Mouse (Mus musculus) CH12.LX (cell line): Measurements from ENCODE around the gene Ergic1. TPM values are rescaled to one million over a fixed set of nuclear protein-coding genes. Genes with fewer than 3 reads are reported as not detected.

Experiments
- DNase-seq: peaks from one replicate; pipeline ENCODE4 v3.0.0-alpha.2; 2013; ENCODE audit errors: extremely low read depth
- H3K27ac ChIP-seq: 2 replicates; pipeline ENCODE4 v1.5.1; 2012; ENCODE audit warnings: low read depth, mild to moderate bottlenecking, control low read depth, moderate library complexity; ENCODE audit not compliant: insufficient read depth
- H3K27me3 ChIP-seq: replicated peaks from 2 replicates; pipeline ENCODE3; 2012; ENCODE audit warnings: inconsistent platforms
- H3K36me3 ChIP-seq, 2 experiments: replicated peaks in 1 of 2; 2 replicates each; pipeline versions ENCODE3 to v1.6.1; 2012; ENCODE audit warnings: inconsistent platforms in 1 of 2, low read length in 1 of 2, mild to moderate bottlenecking in 1 of 2, mixed read lengths in 1 of 2, moderate library complexity in 1 of 2; ENCODE audit not compliant: control insufficient read depth in 1 of 2, insufficient read depth in 1 of 2
- H3K4me1 ChIP-seq, 2 experiments: 2 replicates each; pipeline ENCODE4 v1.6.1; 2012; ENCODE audit warnings: inconsistent platforms in 1 of 2, moderate library complexity in 1 of 2; ENCODE audit not compliant: insufficient read depth in 2 of 2, control insufficient read depth in 1 of 2
- H3K4me2 ChIP-seq: 2 replicates; pipeline ENCODE4 v1.6.1; 2012; ENCODE audit warnings: low read depth, mild to moderate bottlenecking, control low read depth; ENCODE audit not compliant: poor library complexity, insufficient read depth, severe bottlenecking
- H3K4me3 ChIP-seq, 3 experiments: fragments of 150-350 bp in 1 of 3; sonication (generic) in 1 of 3; replicated peaks in 1 of 3; 2 replicates each; pipeline versions ENCODE3 to v1.5.1; 2011 to 2012; ENCODE audit warnings: low read depth in 2 of 3, low read length in 2 of 3, mild to moderate bottlenecking in 2 of 3, moderate library complexity in 2 of 3, control low read depth in 1 of 3, improper control_type of control experiment in 1 of 3, inconsistent platforms in 1 of 3, mixed read lengths in 1 of 3; ENCODE audit not compliant: poor library complexity in 1 of 3
- H3K79me2 ChIP-seq: replicated peaks from 2 replicates; pipeline ENCODE4 v1.6.1; 2012; ENCODE audit warnings: mild to moderate bottlenecking, moderate library complexity; ENCODE audit not compliant: control insufficient read depth, poor library complexity, insufficient read depth, severe bottlenecking; ENCODE audit errors: extremely low read depth
- H3K9ac ChIP-seq: 2 replicates; pipeline ENCODE4 v1.6.1; 2012; ENCODE audit warnings: low read depth, mild to moderate bottlenecking, control low read depth, moderate library complexity; ENCODE audit not compliant: insufficient read depth
- H3K9me3 ChIP-seq: replicated peaks from 2 replicates; pipeline ENCODE3; 2012; ENCODE audit warnings: low read length, inconsistent platforms, mixed read lengths
- BHLHE40 ChIP-seq: IDR thresholded peaks from 2 replicates; pipeline ENCODE4 v1.6.1; 2011; ENCODE audit warnings: mild to moderate bottlenecking, low read depth, low read length, improper control_type of control experiment
- CHD1 ChIP-seq: IDR thresholded peaks from 2 replicates; pipeline ENCODE4 v1.6.1; 2012; ENCODE audit warnings: low read depth, low read length, improper control_type of control experiment, inconsistent platforms
- CHD2 ChIP-seq: IDR thresholded peaks from 2 replicates; pipeline ENCODE4 v1.6.1; 2011; ENCODE audit warnings: low read length, improper control_type of control experiment
- CTCF ChIP-seq, 2 experiments: IDR thresholded peaks in 1 of 2; conservative IDR thresholded peaks in 1 of 2; 2 replicates each; pipeline ENCODE4 v1.5.1; 2011 to 2012; ENCODE audit warnings: low read depth in 2 of 2, low read length in 2 of 2, improper control_type of control experiment in 1 of 2, inconsistent platforms in 1 of 2, mild to moderate bottlenecking in 1 of 2, moderate library complexity in 1 of 2
- E2F4 ChIP-seq: IDR thresholded peaks from 2 replicates; pipeline ENCODE4 v1.6.1; 2011; ENCODE audit warnings: low read depth, low read length, improper control_type of control experiment; ENCODE audit not compliant: insufficient replicate concordance
- ELF1 ChIP-seq: IDR thresholded peaks from 2 replicates; pipeline ENCODE4 v1.6.1; 2014; ENCODE audit warnings: low read depth, mild to moderate bottlenecking, inconsistent platforms, low read length, improper control_type of control experiment
- EP300 ChIP-seq: IDR thresholded peaks from 2 replicates; pipeline ENCODE4 v1.6.1; 2011; ENCODE audit warnings: low read length, improper control_type of control experiment
- ETS1 ChIP-seq: conservative IDR thresholded peaks from 2 replicates; pipeline ENCODE4 v1.6.1; 2012; ENCODE audit warnings: low read depth, mild to moderate bottlenecking, inconsistent platforms, low read length, improper control_type of control experiment, moderate library complexity
- GABPA ChIP-seq: IDR thresholded peaks from 2 replicates; pipeline ENCODE4 v1.6.1; 2012; ENCODE audit warnings: low read depth, low read length, improper control_type of control experiment, inconsistent platforms; ENCODE audit not compliant: insufficient replicate concordance
- HCFC1 ChIP-seq: IDR thresholded peaks from 2 replicates; pipeline ENCODE4 v1.6.1; 2012; ENCODE audit warnings: low read depth, mild to moderate bottlenecking, inconsistent platforms, low read length, improper control_type of control experiment
- JUND ChIP-seq: conservative IDR thresholded peaks from 2 replicates; pipeline ENCODE4 v1.6.1; 2011; ENCODE audit warnings: low read depth, low read length, improper control_type of control experiment
- KAT2A ChIP-seq: IDR thresholded peaks from 2 replicates; pipeline ENCODE4 v1.6.1; 2012; ENCODE audit warnings: low read length, improper control_type of control experiment, inconsistent platforms; ENCODE audit not compliant: insufficient replicate concordance
- MAFK ChIP-seq: IDR thresholded peaks from 2 replicates; pipeline ENCODE4 v1.6.1; 2011; ENCODE audit warnings: low read length, improper control_type of control experiment; ENCODE audit not compliant: insufficient replicate concordance
- MAX ChIP-seq: IDR thresholded peaks from 2 replicates; pipeline ENCODE4 v1.6.1; 2011; ENCODE audit warnings: low read length, improper control_type of control experiment
- MEF2A ChIP-seq: IDR thresholded peaks from 2 replicates; pipeline ENCODE4 v1.6.1; 2014; ENCODE audit warnings: low read depth, mild to moderate bottlenecking, inconsistent platforms, low read length, improper control_type of control experiment, borderline replicate concordance
- MXI1 ChIP-seq: IDR thresholded peaks from 2 replicates; pipeline ENCODE4 v1.6.1; 2011; ENCODE audit warnings: mild to moderate bottlenecking, low read depth, low read length, improper control_type of control experiment
- NELFE ChIP-seq: IDR thresholded peaks from 2 replicates; pipeline ENCODE4 v1.6.1; 2011; ENCODE audit warnings: low read depth, low read length, improper control_type of control experiment
- PAX5 ChIP-seq: IDR thresholded peaks from 2 replicates; pipeline ENCODE4 v1.6.1; 2012; ENCODE audit warnings: low read length, inconsistent platforms, mixed read lengths
- POLR2A ChIP-seq: IDR thresholded peaks from 2 replicates; pipeline ENCODE4 v1.6.1; 2011; ENCODE audit warnings: low read depth, mild to moderate bottlenecking, improper control_type of control experiment, low read length
- POLR2AphosphoS2 ChIP-seq: IDR thresholded peaks from 2 replicates; pipeline ENCODE4 v1.6.1; 2011; ENCODE audit warnings: low read depth, low read length, improper control_type of control experiment
- RCOR1 ChIP-seq: conservative IDR thresholded peaks from 2 replicates; pipeline ENCODE4 v1.6.1; 2012; ENCODE audit warnings: low read depth, mild to moderate bottlenecking, inconsistent platforms, low read length, improper control_type of control experiment
- UBTF ChIP-seq: IDR thresholded peaks from 2 replicates; pipeline ENCODE4 v1.6.1; 2012; ENCODE audit warnings: low read depth, mild to moderate bottlenecking, inconsistent platforms, low read length, improper control_type of control experiment, moderate library complexity
- USF1 ChIP-seq: IDR thresholded peaks from 2 replicates; pipeline ENCODE4 v1.6.1; 2014; ENCODE audit warnings: low read depth, mild to moderate bottlenecking, inconsistent platforms, low read length, improper control_type of control experiment
- USF2 ChIP-seq: conservative IDR thresholded peaks from 2 replicates; pipeline ENCODE4 v1.6.1; 2011; ENCODE audit warnings: low read depth, low read length, improper control_type of control experiment
- ZC3H11A ChIP-seq: IDR thresholded peaks from 2 replicates; pipeline ENCODE4 v1.6.1; 2012; ENCODE audit warnings: low read depth, mild to moderate bottlenecking, inconsistent platforms, low read length, improper control_type of control experiment
- dilution Hi-C: fragments of 300-500 bp; cut with MboI; formaldehyde crosslinking; loops from 2 replicates; pipeline ENCODE4 v1.14.3; 2020; ENCODE audit warnings: low sequenced_read_pairs; ENCODE audit not compliant: extremely low pct_unique_long_range_greater_than_20kb, extremely low pct_ligation_motif_present
- in situ Hi-C: fragments of 300-500 bp; cut with MboI; formaldehyde crosslinking; loops from 3 replicates; pipeline ENCODE4 v1.14.3; 2019; ENCODE audit warnings: low sequenced_read_pairs, low pct_ligation_motif_present, low pct_unique_long_range_greater_than_20kb, mixed read lengths
- polyA plus RNA-seq: library from polyadenylated mRNA; unstranded; fragments of >175 nt; gene quantifications from 2 replicates; pipeline ENCODE4 v1.2.1, GENCODE M21; 2012; ENCODE audit warnings: low read depth; ENCODE audit not compliant: insufficient read length
- total RNA-seq, 2 experiments: library from RNA; depleted of rRNA; stranded (reverse); fragments of 300-350 nt in 1 of 2; fragments of >200 nt in 1 of 2; gene quantifications; 2 replicates each; pipeline ENCODE4 v1.2.3; 2012 to 2014

Gene Ergic1
- total and polyA plus RNA-seq, 3 experiments: 93.5 to 142 (median 131) TPM

GRCm38 (mm10) chr17:26572265-26572664, 11.0 kb downstream of the Ergic1 start:
- Histone ChIP-seq H3K27me3 (no peaks in the 10 kb centered on the region), H3K4me2 (no peak overlapping the region), H3K27ac (no peak overlapping the region), H3K9ac (no peak overlapping the region), H3K4me3 (no peak overlapping the region), H3K79me2 (peaks cover 73% of the 10 kb centered on the region)
- dilution Hi-C loops (no loop called here), in situ Hi-C loops (no loop called here)
- TF ChIP-seq PAX5 (no peak), KAT2A (no peak), POLR2AphosphoS2 (no peak), USF2 (no peak), ETS1 (no peak), MXI1 (no peak), BHLHE40 (no peak), JUND (no peak), CHD1 (no peak), MAX (no peak), EP300 (no peak), ZC3H11A (no peak), NELFE (no peak), MAFK (no peak), UBTF (no peak), MEF2A (no peak), E2F4 (no peak), POLR2A (no peak), CTCF (conservative IDR thresholded peaks at IDR 0.05 in 1 of 2, IDR thresholded peaks at IDR 0.05 in 1 of 2; ENCODE audit: low read depth in 2 of 2, low read length in 2 of 2) (no peak)
- TF ChIP-seq, all 38 proteins: peak for 0
- Histone ChIP-seq H3K36me3 (peaks cover 58 to 98% of the 10 kb centered on the region in 2 experiments), H3K4me1 (peaks cover 17 to 54% of the 10 kb centered on the region in 2 experiments), H3K9me3 (no peaks in the 10 kb centered on the region)
- DNase-seq: no peak

- Histone ChIP-seq H3K9ac (no peak overlapping the region), H3K27ac (no peak overlapping the region), H3K36me3 (peaks cover 52 to 99% of the 10 kb centered on the region in 2 experiments), H3K27me3 (no peaks in the 10 kb centered on the region), H3K4me1 (peaks cover 17 to 48% of the 10 kb centered on the region in 2 experiments), H3K4me2 (no peak overlapping the region), H3K9me3 (no peaks in the 10 kb centered on the region), H3K79me2 (peaks cover 58% of the 10 kb centered on the region), H3K4me3 (no peak overlapping the region)
- dilution Hi-C loops: no loop called here
- TF ChIP-seq CHD2: no peak
- no peak for TF ChIP-seq BHLHE40
- TF ChIP-seq ELF1: no peak
- TF ChIP-seq RCOR1: no peak
- no peak for TF ChIP-seq POLR2A
- TF ChIP-seq CHD1: no peak
- TF ChIP-seq USF2: no peak
- TF ChIP-seq GABPA: no peak
- TF ChIP-seq USF1: no peak
- TF ChIP-seq CTCF (conservative IDR thresholded peaks at IDR 0.05 in 1 of 2, IDR thresholded peaks at IDR 0.05 in 1 of 2; ENCODE audit: low read depth in 2 of 2, low read length in 2 of 2): no peak
- no peak for TF ChIP-seq MEF2A
- TF ChIP-seq HCFC1: no peak
- DNase-seq: no peak
- in situ Hi-C loops: no loop called here
Observed at GRCm38 (mm10) chr17:26574118-26574517, 12.8 kb downstream of the Ergic1 start.
